12 mouse cellular contexts compared by ENCODE assay signal in genomic region chr5:150208009-150208408, GRCm38 (mm10).
DNase-seq lines count a peak whose midpoint lies in the region; ATAC-seq lines count a peak whose summit lies in the region.
"Had no signal": no experiment of that assay in that cellular context is flagged by ENCODE, and none has a peak within 500 bp of the region (broad histone marks: within the 10 kb centered on the region; RNA-seq: fewer than 3 reads in every experiment).

No protein-coding gene starts in this region.

- no peak overlapping the region for H3K27ac ChIP-seq in heart, embryonic 16.5 days (ENCODE audit: low read length)
- H3K27ac ChIP-seq in lung, embryonic 16.5 days (ENCODE audit: low read length), result no peak overlapping the region
- no peak overlapping the region for H3K27ac ChIP-seq in limb, embryonic 13.5 days
- H3K27ac ChIP-seq in stomach, embryonic 15.5 days, result no peak overlapping the region

- DNase-seq in heart, adult 8-10 months (ENCODE audit: low spot score), result no peak
- no peak for DNase-seq in lung, postnatal 4 days
- no peak for DNase-seq in right cerebral cortex, postnatal 10 days (ENCODE audit: low spot score in 2 of 2)
- DNase-seq in urinary bladder, postnatal 36 days (ENCODE audit: low spot score in 2 of 2), result no peak
- DNase-seq: adrenal gland, postnatal 10 days; cerebellum, adult 11 months; forebrain, postnatal 0 days; lung, adult 2 months had no signal

- H3K4me2 ChIP-seq in heart, embryonic 16.5 days (ENCODE audit: low read depth, low read length), result peak overlapping the region; percentile 22; the same call in 1 of the 2 replicates
- H3K4me2 ChIP-seq in lung, embryonic 16.5 days (ENCODE audit: low read depth, low read length), result peak overlapping the region; percentile 8; the same call in 1 of the 2 replicates
- peak overlapping the region; percentile 55 for H3K4me2 ChIP-seq in limb, embryonic 13.5 days (replicated peaks)
- peak overlapping the region; percentile 47 for H3K4me2 ChIP-seq in stomach, embryonic 15.5 days

- peaks cover 6% of the 10 kb centered on the region; the same call in 1 of the 2 replicates for H3K9me3 ChIP-seq in heart, embryonic 16.5 days (replicated peaks; ENCODE audit: control insufficient read depth, low read length)
- H3K9me3 ChIP-seq in lung, embryonic 16.5 days (ENCODE audit: control insufficient read depth, low read length), result no peaks in the 10 kb centered on the region
- H3K9me3 ChIP-seq in limb, embryonic 13.5 days, result no peaks in the 10 kb centered on the region
- no peaks in the 10 kb centered on the region for H3K9me3 ChIP-seq in stomach, embryonic 15.5 days

- no peaks in the 10 kb centered on the region for H3K27me3 ChIP-seq in heart, embryonic 16.5 days (ENCODE audit: control insufficient read depth, insufficient read depth, low read length)
- no peaks in the 10 kb centered on the region for H3K27me3 ChIP-seq in lung, embryonic 16.5 days (ENCODE audit: control insufficient read depth, insufficient read depth, low read depth, low read length)
- no peaks in the 10 kb centered on the region for H3K27me3 ChIP-seq in limb, embryonic 13.5 days
- no peaks in the 10 kb centered on the region for H3K27me3 ChIP-seq in stomach, embryonic 15.5 days (replicated peaks)

- no peak overlapping the region for H3K9ac ChIP-seq in heart, embryonic 16.5 days (ENCODE audit: low read length)
- no peak overlapping the region for H3K9ac ChIP-seq in lung, embryonic 16.5 days (ENCODE audit: low read length)
- no peak overlapping the region for H3K9ac ChIP-seq in limb, embryonic 13.5 days
- H3K9ac ChIP-seq in stomach, embryonic 15.5 days, result no peak overlapping the region
- H3K9ac ChIP-seq: forebrain, postnatal 0 days had no signal

- H3K4me3 ChIP-seq in heart, embryonic 16.5 days (ENCODE audit: low read length), result no peak overlapping the region
- no peak overlapping the region for H3K4me3 ChIP-seq in lung, embryonic 16.5 days (ENCODE audit: low read length)
- peak overlapping the region; percentile 7; the same call in 1 of the 2 replicates for H3K4me3 ChIP-seq in limb, embryonic 13.5 days
- peak overlapping the region; percentile 11; the same call in 1 of the 2 replicates for H3K4me3 ChIP-seq in stomach, embryonic 15.5 days (replicated peaks)

- WGBS in heart, embryonic 16.5 days, result 56% methylated on average over 7 of the region's 7 CpGs
- 43% methylated on average over 7 of the region's 7 CpGs for WGBS in lung, embryonic 16.5 days
- WGBS in limb, embryonic 13.5 days, result 24% methylated on average over 7 of the region's 7 CpGs
- WGBS in stomach, embryonic 15.5 days, result 26% methylated on average over 7 of the region's 7 CpGs

- ATAC-seq in heart, embryonic 16.5 days (replicated peaks; ENCODE audit: extremely low read depth, insufficient read depth, low FRiP score), result no peak
- no peak for ATAC-seq in lung, embryonic 16.5 days (ENCODE audit: low read depth)
- peak; percentile 79 for ATAC-seq in limb, embryonic 13.5 days (ENCODE audit: low FRiP score, low read depth)
- no peak for ATAC-seq in stomach, embryonic 15.5 days (ENCODE audit: insufficient read depth, low FRiP score, low read depth)
- ATAC-seq: forebrain, postnatal 0 days had no signal

- H3K4me1 ChIP-seq in heart, embryonic 16.5 days (ENCODE audit: control insufficient read depth, insufficient read depth, low read length), result peaks cover 3% of the 10 kb centered on the region; the same call in 1 of the 2 replicates
- H3K4me1 ChIP-seq in lung, embryonic 16.5 days (replicated peaks; ENCODE audit: control insufficient read depth, insufficient read depth, low read length), result peaks cover 3% of the 10 kb centered on the region; the same call in 1 of the 2 replicates
- peaks cover 8% of the 10 kb centered on the region; the same call in 1 of the 2 replicates for H3K4me1 ChIP-seq in limb, embryonic 13.5 days
- H3K4me1 ChIP-seq in stomach, embryonic 15.5 days, result 0 out of 2 replicates have a peak, but pooled peaks cover 4% of the 10 kb centered on the region

- H3K36me3 ChIP-seq in heart, embryonic 16.5 days (ENCODE audit: control insufficient read depth, insufficient read depth), result peaks cover 3% of the 10 kb centered on the region; the same call in 1 of the 2 replicates
- H3K36me3 ChIP-seq in lung, embryonic 16.5 days (ENCODE audit: control insufficient read depth, insufficient read depth, low read length), result no peaks in the 10 kb centered on the region
- no peaks in the 10 kb centered on the region for H3K36me3 ChIP-seq in limb, embryonic 13.5 days
- H3K36me3 ChIP-seq in stomach, embryonic 15.5 days, result no peaks in the 10 kb centered on the region

Comparison
In these comparisons a context has a peak if more than half of its experiments do, and no peak if none do; other contexts are left out.
1. H3K4me3 ChIP-seq: peak in limb, embryonic 13.5 days (single experiment) and stomach, embryonic 15.5 days (single experiment); none in heart, embryonic 16.5 days (single experiment) and lung, embryonic 16.5 days (single experiment).
2. Peak in every context shown above with its lines, with median percentiles within 50 percentile points of each other: H3K4me2 ChIP-seq.